Mouse (Mus musculus): ENCODE results near the gene Idh2. TPM values are rescaled to one million over a fixed set of nuclear protein-coding genes. Genes with fewer than 3 reads are reported as not detected.

Gene Idh2
- polyA plus RNA-seq, 1 experiment from 2014 or later, result 629 TPM

- DNase-seq (no peak), ATAC-seq (ENCODE audit: insufficient read depth) (no peak)
- no peak overlapping the region for H3K9ac ChIP-seq
- H3K27me3 ChIP-seq (ENCODE audit: insufficient read depth, low read length), result no peaks in the 10 kb centered on the region
- H3K36me3 ChIP-seq (ENCODE audit: insufficient read depth), result peaks cover 99% of the 10 kb centered on the region
- H3K27ac ChIP-seq (ENCODE audit: low read depth), result no peak overlapping the region
- WGBS, result 82% methylated on average over 5 of the region's 5 CpGs
- no peaks in the 10 kb centered on the region for H3K9me3 ChIP-seq (ENCODE audit: low read depth, low read length)
- no peak overlapping the region for H3K4me3 ChIP-seq (ENCODE audit: low read depth, low read length)
- TF ChIP-seq CTCF (IDR thresholded peaks at IDR 0.05; ENCODE audit: low read depth), result no peak
- H3K4me1 ChIP-seq (ENCODE audit: insufficient read depth), result no peaks in the 10 kb centered on the region
- H3K4me2 ChIP-seq, result no peak overlapping the region
Observed at GRCm38 (mm10) chr7:80094481-80094880, 20.7 kb downstream of the Idh2 start.

- Histone ChIP-seq H3K27ac (ENCODE audit: low read depth) (peak overlapping the region; percentile 18; the same call in 1 of the 2 replicates), H3K27me3 (ENCODE audit: insufficient read depth, low read length) (no peaks in the 10 kb centered on the region), H3K4me1 (ENCODE audit: insufficient read depth) (no peaks in the 10 kb centered on the region), H3K4me2 (no peak overlapping the region), H3K36me3 (ENCODE audit: insufficient read depth) (peaks cover 96% of the 10 kb centered on the region), H3K9ac (0 out of 2 replicates have a peak overlapping the region, but pooled peaks have one; percentile 13), H3K4me3 (ENCODE audit: low read depth, low read length) (no peak overlapping the region), H3K9me3 (ENCODE audit: low read depth, low read length) (no peaks in the 10 kb centered on the region)
- ATAC-seq (ENCODE audit: insufficient read depth) (peak; percentile 58), DNase-seq (peak; percentile 82)
- WGBS, result 49% methylated on average over 9 of the region's 9 CpGs
- no peak for TF ChIP-seq CTCF (IDR thresholded peaks at IDR 0.05; ENCODE audit: low read depth)
Observed at GRCm38 (mm10) chr7:80092351-80093046, 22.7 kb downstream of the Idh2 start.

- peak overlapping the region; percentile 18; the same call in 1 of the 2 replicates for H3K27ac ChIP-seq (ENCODE audit: low read depth)
- no peak overlapping the region for H3K4me3 ChIP-seq (ENCODE audit: low read depth, low read length)
- H3K4me2 ChIP-seq, result no peak overlapping the region
- 73% methylated on average over 4 of the region's 4 CpGs for WGBS
- ATAC-seq (ENCODE audit: insufficient read depth), result no peak
- no peak overlapping the region for H3K9ac ChIP-seq
- no peak for TF ChIP-seq CTCF (IDR thresholded peaks at IDR 0.05; ENCODE audit: low read depth)
- no peaks in the 10 kb centered on the region for H3K4me1 ChIP-seq (ENCODE audit: insufficient read depth)
- DNase-seq, result no peak
- no peaks in the 10 kb centered on the region for H3K9me3 ChIP-seq (ENCODE audit: low read depth, low read length)
- peaks cover 96% of the 10 kb centered on the region for H3K36me3 ChIP-seq (ENCODE audit: insufficient read depth)
- H3K27me3 ChIP-seq (ENCODE audit: insufficient read depth, low read length), result no peaks in the 10 kb centered on the region
Observed at GRCm38 (mm10) chr7:80091866-80092210, 23.4 kb downstream of the Idh2 start.

GRCm38 (mm10) chr7:80091004-80091865 is 24.0 kb downstream of the Idh2 start:
- DNase-seq, result no peak
- Histone ChIP-seq H3K27me3 (ENCODE audit: insufficient read depth, low read length) (no peaks in the 10 kb centered on the region), H3K4me3 (ENCODE audit: low read depth, low read length) (no peak overlapping the region), H3K4me1 (ENCODE audit: insufficient read depth) (no peaks in the 10 kb centered on the region), H3K9ac (no peak overlapping the region), H3K36me3 (ENCODE audit: insufficient read depth) (peaks cover 96% of the 10 kb centered on the region), H3K27ac (ENCODE audit: low read depth) (no peak overlapping the region), H3K4me2 (no peak overlapping the region), H3K9me3 (ENCODE audit: low read depth, low read length) (no peaks in the 10 kb centered on the region)
- TF ChIP-seq CTCF (IDR thresholded peaks at IDR 0.05; ENCODE audit: low read depth), result no peak
- no peak for ATAC-seq (ENCODE audit: insufficient read depth)
- WGBS, result 53% methylated on average over 13 of the region's 13 CpGs

GRCm38 (mm10) chr7:80090191-80091003 is 24.8 kb downstream of the Idh2 start:
- H3K27ac ChIP-seq (ENCODE audit: low read depth), result no peak overlapping the region
- no peaks in the 10 kb centered on the region for H3K9me3 ChIP-seq (ENCODE audit: low read depth, low read length)
- no peaks in the 10 kb centered on the region for H3K27me3 ChIP-seq (ENCODE audit: insufficient read depth, low read length)
- ATAC-seq (ENCODE audit: insufficient read depth) (no peak), DNase-seq (no peak)
- WGBS, result 83% methylated on average over 18 of the region's 18 CpGs
- H3K4me1 ChIP-seq (ENCODE audit: insufficient read depth), result no peaks in the 10 kb centered on the region
- H3K36me3 ChIP-seq (ENCODE audit: insufficient read depth), result peaks cover 93% of the 10 kb centered on the region
- no peak overlapping the region for H3K4me2 ChIP-seq
- no peak overlapping the region for H3K9ac ChIP-seq
- no peak overlapping the region for H3K4me3 ChIP-seq (ENCODE audit: low read depth, low read length)
- TF ChIP-seq CTCF (IDR thresholded peaks at IDR 0.05; ENCODE audit: low read depth), result no peak

GRCm38 (mm10) chr7:80088191-80088590 is 27.0 kb downstream of the Idh2 start:
- TF ChIP-seq CTCF (IDR thresholded peaks at IDR 0.05; ENCODE audit: low read depth), result no peak
- no peaks in the 10 kb centered on the region for H3K4me1 ChIP-seq (ENCODE audit: insufficient read depth)
- H3K4me3 ChIP-seq (ENCODE audit: low read depth, low read length), result no peak overlapping the region
- no peak overlapping the region for H3K27ac ChIP-seq (ENCODE audit: low read depth)
- WGBS, result 69% methylated on average over 9 of the region's 9 CpGs
- H3K4me2 ChIP-seq, result no peak overlapping the region
- no peak for DNase-seq
- no peaks in the 10 kb centered on the region for H3K9me3 ChIP-seq (ENCODE audit: low read depth, low read length)
- no peak for ATAC-seq (ENCODE audit: insufficient read depth)
- no peaks in the 10 kb centered on the region for H3K27me3 ChIP-seq (ENCODE audit: insufficient read depth, low read length)
- H3K9ac ChIP-seq, result no peak overlapping the region
- H3K36me3 ChIP-seq (ENCODE audit: insufficient read depth), result peaks cover 80% of the 10 kb centered on the region
